Mouse (Mus musculus) CD4-positive, CD25-positive, alpha-beta regulatory T cell, adult 9 weeks (primary cell): ENCODE measurements around the gene Vsnl1. TPM values are rescaled to one million over a fixed set of nuclear protein-coding genes. Genes with fewer than 3 reads are reported as not detected.

Source experiments
- polyA plus RNA-seq: library from polyadenylated mRNA; unstranded; fragments of 100-300 nt; shearing (Covaris generic); gene quantifications from one replicate; pipeline ENCODE4 v1.2.1, GENCODE M21; 2017

Vsnl1 gene
- not detected for polyA plus RNA-seq

DNA sequence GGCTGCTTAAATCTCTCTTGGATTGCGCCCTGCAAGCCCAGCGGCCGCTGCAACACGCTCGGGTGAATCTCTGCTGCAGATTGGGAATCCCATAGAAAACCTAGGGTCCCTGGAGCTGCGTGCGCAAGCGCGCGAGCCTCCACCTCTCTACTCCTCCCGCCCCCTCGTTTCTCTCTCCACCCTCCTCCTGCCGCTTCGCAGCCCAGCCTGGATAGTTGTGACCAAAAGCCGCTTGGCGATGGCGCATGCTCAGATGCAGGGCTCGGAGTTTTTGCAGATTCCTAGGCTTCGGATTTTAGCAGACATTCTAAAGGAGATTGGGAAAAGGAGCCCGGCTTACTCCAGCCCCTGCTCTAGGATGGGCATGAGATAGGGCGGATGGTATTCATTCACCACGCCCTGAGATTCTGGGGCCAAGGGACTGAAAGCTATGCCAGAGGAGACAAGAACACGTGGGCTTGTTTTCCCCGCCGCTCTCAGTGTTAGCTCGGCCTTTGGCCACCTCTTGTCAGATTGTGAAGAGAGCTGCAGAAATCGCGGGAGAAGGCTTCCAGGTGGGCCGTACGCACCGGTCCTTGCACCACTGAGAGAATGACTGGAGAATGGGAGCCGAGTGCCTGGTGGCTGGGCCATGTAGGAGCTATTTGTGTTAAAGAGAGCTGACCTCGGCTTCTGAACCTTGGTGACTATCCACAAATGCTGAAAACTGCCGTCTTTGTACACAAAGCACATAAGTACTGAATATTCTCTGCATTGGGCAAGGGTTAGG is at the start of gene Vsnl1:
TSS of gene Vsnl1 (minus strand) at position 117 of the 769 bp plus-strand sequence.

DNA sequence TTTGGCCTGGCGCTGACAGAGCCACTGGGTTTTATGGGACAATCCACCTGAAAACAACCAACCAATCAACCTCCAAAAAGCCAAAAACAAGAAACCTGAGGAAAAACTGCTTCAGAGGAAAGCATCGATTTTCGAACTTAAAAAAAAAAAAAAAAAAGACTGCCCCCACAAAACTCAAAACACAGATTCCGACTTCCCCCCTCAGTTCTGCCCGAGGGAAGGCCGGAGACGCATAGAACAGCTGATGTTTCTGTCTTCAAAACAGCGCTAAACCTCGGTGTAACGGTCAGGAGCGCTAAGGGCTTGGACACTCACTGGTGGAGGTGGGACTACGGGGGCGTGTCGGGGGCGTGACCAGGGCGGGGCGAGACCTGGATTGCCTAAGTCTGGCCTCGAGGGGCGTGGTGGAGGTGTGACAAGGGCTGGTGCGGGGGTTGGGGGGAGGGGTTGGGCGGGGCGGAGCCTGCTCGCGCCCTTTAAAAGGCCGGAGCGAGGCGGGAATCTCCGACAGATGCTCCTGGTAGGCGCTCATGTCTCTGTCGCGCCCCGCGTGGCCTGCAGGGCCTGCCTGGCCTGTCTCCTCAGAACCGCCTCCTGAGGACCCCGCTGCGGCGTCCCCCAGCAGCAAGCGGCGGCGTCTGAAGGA is 19.3 kb upstream of the Vsnl1 start, which contains the start of gene Rad51ap2:
TSS of gene Rad51ap2 (plus strand) at position 531 of the 646 bp plus-strand sequence.

Other genes starting within 250 kb of the Vsnl1 start
- gene Msgn1, start 227.6 kb downstream of the Vsnl1 start, polyA plus RNA-seq = 0.47 TPM
- gene Gen1, start 170.8 kb downstream of the Vsnl1 start, polyA plus RNA-seq = 1.5 TPM
- gene Smc6, start 170.7 kb downstream of the Vsnl1 start, polyA plus RNA-seq = 186 TPM
- not detected for gene Rad51ap2, start 19.5 kb upstream of the Vsnl1 start, polyA plus RNA-seq